Mouse (Mus musculus): ENCODE results near the gene Erp44. TPM values are rescaled to one million over a fixed set of nuclear protein-coding genes. Genes with fewer than 3 reads are reported as not detected.

Gene Erp44
- polyA plus RNA-seq, 1 experiment from 2014 or later = 74.6 TPM

DNA sequence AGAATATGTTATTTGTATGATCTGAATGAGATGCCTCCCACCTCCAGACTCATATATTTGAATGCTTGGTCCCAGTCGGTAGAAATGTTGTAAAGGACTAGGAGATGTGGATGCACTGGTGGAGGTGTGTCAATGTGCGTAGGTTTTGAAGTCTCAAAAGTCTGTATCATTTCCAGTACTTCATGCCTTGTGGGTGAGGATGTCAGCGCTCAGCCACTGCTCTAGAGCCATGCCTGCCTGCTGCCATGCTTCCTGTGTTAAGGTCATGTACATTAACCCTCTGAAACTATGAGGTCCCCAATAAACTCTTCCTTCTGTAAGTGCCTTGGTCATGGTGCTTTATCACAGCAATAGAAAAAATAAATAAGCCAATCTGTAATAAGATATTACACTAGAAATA lies 11.7 kb downstream of the Erp44 start:
- no peak overlapping the region for H3K9ac ChIP-seq (ENCODE audit: low read length)
- H3K4me1 ChIP-seq (replicated peaks; ENCODE audit: control insufficient read depth, insufficient read depth, low read length) = no peaks in the 10 kb centered on the region
- H3K27ac ChIP-seq (ENCODE audit: low read depth) = no peak overlapping the region
- WGBS = 87% methylated on average over 3 of the region's 3 CpGs
- H3K27me3 ChIP-seq (replicated peaks; ENCODE audit: control insufficient read depth, insufficient read depth, low read length) = no peaks in the 10 kb centered on the region
- H3K36me3 ChIP-seq (ENCODE audit: control insufficient read depth, insufficient read depth, low read length) = no peaks in the 10 kb centered on the region
- no peak overlapping the region for H3K4me3 ChIP-seq (ENCODE audit: low read depth, low read length)
- DNase-seq (ENCODE audit: low spot score) (no peak), ATAC-seq (replicated peaks; ENCODE audit: low FRiP score, low TSS enrichment, low read depth) (no peak)
- no peaks in the 10 kb centered on the region for H3K9me3 ChIP-seq (ENCODE audit: control insufficient read depth, low read length)
- no peak overlapping the region for H3K4me2 ChIP-seq (ENCODE audit: low read length)

- H3K4me2 ChIP-seq (ENCODE audit: low read length) = no peak overlapping the region
- ATAC-seq (replicated peaks; ENCODE audit: low FRiP score, low TSS enrichment, low read depth) (no peak), DNase-seq (ENCODE audit: low spot score) (no peak)
- H3K9me3 ChIP-seq (ENCODE audit: control insufficient read depth, low read length) = no peaks in the 10 kb centered on the region
- 89% methylated on average over 3 of the region's 3 CpGs for WGBS
- no peaks in the 10 kb centered on the region for H3K27me3 ChIP-seq (replicated peaks; ENCODE audit: control insufficient read depth, insufficient read depth, low read length)
- no peak overlapping the region for H3K4me3 ChIP-seq (ENCODE audit: low read depth, low read length)
- H3K27ac ChIP-seq (ENCODE audit: low read depth) = no peak overlapping the region
- H3K4me1 ChIP-seq (replicated peaks; ENCODE audit: control insufficient read depth, insufficient read depth, low read length) = no peaks in the 10 kb centered on the region
- no peaks in the 10 kb centered on the region for H3K36me3 ChIP-seq (ENCODE audit: control insufficient read depth, insufficient read depth, low read length)
- H3K9ac ChIP-seq (ENCODE audit: low read length) = no peak overlapping the region
Observed at GRCm38 (mm10) chr4:48258045-48258444, 21.3 kb downstream of the Erp44 start.

GRCm38 (mm10) chr4:48253266-48253665 lies 26.1 kb downstream of the Erp44 start:
- Histone ChIP-seq H3K27me3 (replicated peaks; ENCODE audit: control insufficient read depth, insufficient read depth, low read length) (no peaks in the 10 kb centered on the region), H3K36me3 (ENCODE audit: control insufficient read depth, insufficient read depth, low read length) (no peaks in the 10 kb centered on the region), H3K4me1 (replicated peaks; ENCODE audit: control insufficient read depth, insufficient read depth, low read length) (no peaks in the 10 kb centered on the region), H3K9ac (ENCODE audit: low read length) (no peak overlapping the region), H3K27ac (ENCODE audit: low read depth) (no peak overlapping the region), H3K9me3 (ENCODE audit: control insufficient read depth, low read length) (no peaks in the 10 kb centered on the region), H3K4me3 (ENCODE audit: low read depth, low read length) (no peak overlapping the region), H3K4me2 (ENCODE audit: low read length) (no peak overlapping the region)
- ATAC-seq (replicated peaks; ENCODE audit: low FRiP score, low TSS enrichment, low read depth) (no peak), DNase-seq (ENCODE audit: low spot score) (no peak)

DNA sequence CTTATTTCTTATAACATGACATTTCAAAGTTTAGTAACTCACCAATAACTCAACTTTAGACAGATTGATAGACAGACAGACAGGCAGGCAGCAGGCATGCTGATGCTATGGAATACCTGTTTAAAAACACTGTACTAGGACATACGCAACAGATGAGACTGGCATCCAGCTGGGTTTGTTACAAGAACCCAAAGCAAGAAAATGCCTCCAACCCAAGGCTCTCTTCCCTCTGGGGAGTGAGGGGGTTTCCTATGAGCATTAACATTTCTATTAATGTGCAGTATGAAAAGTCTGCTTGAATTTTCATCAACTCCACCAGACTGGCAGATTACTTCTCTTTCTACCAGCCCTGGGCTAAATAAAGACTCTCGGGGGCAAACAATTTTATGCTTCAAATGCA lies 35.1 kb downstream of the Erp44 start:
- Histone ChIP-seq H3K9ac (ENCODE audit: low read length) (no peak overlapping the region), H3K9me3 (ENCODE audit: control insufficient read depth, low read length) (no peaks in the 10 kb centered on the region), H3K4me1 (replicated peaks; ENCODE audit: control insufficient read depth, insufficient read depth, low read length) (no peaks in the 10 kb centered on the region), H3K4me2 (ENCODE audit: low read length) (no peak overlapping the region), H3K27me3 (replicated peaks; ENCODE audit: control insufficient read depth, insufficient read depth, low read length) (no peaks in the 10 kb centered on the region), H3K27ac (ENCODE audit: low read depth) (no peak overlapping the region), H3K36me3 (ENCODE audit: control insufficient read depth, insufficient read depth, low read length) (0 out of 2 replicates have a peak, but pooled peaks cover 5% of the 10 kb centered on the region), H3K4me3 (ENCODE audit: low read depth, low read length) (no peak overlapping the region)
- DNase-seq (ENCODE audit: low spot score) (no peak), ATAC-seq (replicated peaks; ENCODE audit: low FRiP score, low TSS enrichment, low read depth) (no peak)
- 78% methylated on average over 2 of the region's 2 CpGs for WGBS

- H3K9ac ChIP-seq (ENCODE audit: low read length) = no peak overlapping the region
- H3K36me3 ChIP-seq (ENCODE audit: control insufficient read depth, insufficient read depth, low read length) = 0 out of 2 replicates have a peak, but pooled peaks cover 5% of the 10 kb centered on the region
Observed at GRCm38 (mm10) chr4:48243737-48244136, 35.6 kb downstream of the Erp44 start.

GRCm38 (mm10) chr4:48242482-48242881 lies 36.9 kb downstream of the Erp44 start:
- 91% methylated on average over 4 of the region's 4 CpGs for WGBS
- Histone ChIP-seq H3K4me1 (replicated peaks; ENCODE audit: control insufficient read depth, insufficient read depth, low read length) (no peaks in the 10 kb centered on the region), H3K27me3 (replicated peaks; ENCODE audit: control insufficient read depth, insufficient read depth, low read length) (no peaks in the 10 kb centered on the region), H3K4me3 (ENCODE audit: low read depth, low read length) (no peak overlapping the region), H3K4me2 (ENCODE audit: low read length) (no peak overlapping the region), H3K9me3 (ENCODE audit: control insufficient read depth, low read length) (no peaks in the 10 kb centered on the region), H3K36me3 (ENCODE audit: control insufficient read depth, insufficient read depth, low read length) (0 out of 2 replicates have a peak, but pooled peaks cover 5% of the 10 kb centered on the region), H3K9ac (ENCODE audit: low read length) (no peak overlapping the region), H3K27ac (ENCODE audit: low read depth) (no peak overlapping the region)
- ATAC-seq (replicated peaks; ENCODE audit: low FRiP score, low TSS enrichment, low read depth) (no peak), DNase-seq (ENCODE audit: low spot score) (no peak)

More at GRCm38 (mm10) chr4:48243737-48244136, 35.6 kb downstream of the Erp44 start:
- no peak overlapping the region for H3K27ac ChIP-seq (ENCODE audit: low read depth)
- no peaks in the 10 kb centered on the region for H3K27me3 ChIP-seq (replicated peaks; ENCODE audit: control insufficient read depth, insufficient read depth, low read length)
- ATAC-seq (replicated peaks; ENCODE audit: low FRiP score, low TSS enrichment, low read depth) (no peak), DNase-seq (ENCODE audit: low spot score) (no peak)
- no peaks in the 10 kb centered on the region for H3K4me1 ChIP-seq (replicated peaks; ENCODE audit: control insufficient read depth, insufficient read depth, low read length)
- no peaks in the 10 kb centered on the region for H3K9me3 ChIP-seq (ENCODE audit: control insufficient read depth, low read length)
- 62% methylated on average over 1 of the region's 1 CpGs for WGBS
- H3K4me2 ChIP-seq (ENCODE audit: low read length) = no peak overlapping the region
- no peak overlapping the region for H3K4me3 ChIP-seq (ENCODE audit: low read depth, low read length)

- H3K9me3 ChIP-seq (ENCODE audit: control insufficient read depth, low read length) = no peaks in the 10 kb centered on the region
- no peak for ATAC-seq (replicated peaks; ENCODE audit: low FRiP score, low TSS enrichment, low read depth)
Observed at GRCm38 (mm10) chr4:48239046-48239445, 40.3 kb downstream of the Erp44 start.

GRCm38 (mm10) chr4:48236721-48237120 lies 42.6 kb downstream of the Erp44 start:
- DNase-seq (ENCODE audit: low spot score) = no peak
- no peak overlapping the region for H3K27ac ChIP-seq (ENCODE audit: low read depth)
- 83% methylated on average over 3 of the region's 3 CpGs for WGBS
- no peaks in the 10 kb centered on the region for H3K9me3 ChIP-seq (ENCODE audit: control insufficient read depth, low read length)
- H3K4me2 ChIP-seq (ENCODE audit: low read length) = no peak overlapping the region
- H3K4me1 ChIP-seq (replicated peaks; ENCODE audit: control insufficient read depth, insufficient read depth, low read length) = no peaks in the 10 kb centered on the region
- no peaks in the 10 kb centered on the region for H3K27me3 ChIP-seq (replicated peaks; ENCODE audit: control insufficient read depth, insufficient read depth, low read length)
- H3K4me3 ChIP-seq (ENCODE audit: low read depth, low read length) = no peak overlapping the region
- H3K36me3 ChIP-seq (ENCODE audit: control insufficient read depth, insufficient read depth, low read length) = peaks cover 16% of the 10 kb centered on the region
- H3K9ac ChIP-seq (ENCODE audit: low read length) = no peak overlapping the region
- ATAC-seq (replicated peaks; ENCODE audit: low FRiP score, low TSS enrichment, low read depth) = no peak

More at GRCm38 (mm10) chr4:48239046-48239445, 40.3 kb downstream of the Erp44 start:
- H3K27ac ChIP-seq (ENCODE audit: low read depth) = no peak overlapping the region
- DNase-seq (ENCODE audit: low spot score) = no peak
- H3K4me2 ChIP-seq (ENCODE audit: low read length) = no peak overlapping the region
- peaks cover 11% of the 10 kb centered on the region for H3K36me3 ChIP-seq (ENCODE audit: control insufficient read depth, insufficient read depth, low read length)
- no peaks in the 10 kb centered on the region for H3K27me3 ChIP-seq (replicated peaks; ENCODE audit: control insufficient read depth, insufficient read depth, low read length)
- no peak overlapping the region for H3K9ac ChIP-seq (ENCODE audit: low read length)
- H3K4me1 ChIP-seq (replicated peaks; ENCODE audit: control insufficient read depth, insufficient read depth, low read length) = no peaks in the 10 kb centered on the region
- WGBS = 84% methylated on average over 4 of the region's 4 CpGs
- H3K4me3 ChIP-seq (ENCODE audit: low read depth, low read length) = no peak overlapping the region

- Histone ChIP-seq H3K27me3 (replicated peaks; ENCODE audit: control insufficient read depth, insufficient read depth, low read length) (no peaks in the 10 kb centered on the region), H3K4me3 (ENCODE audit: low read depth, low read length) (no peak overlapping the region), H3K9ac (ENCODE audit: low read length) (no peak overlapping the region), H3K36me3 (ENCODE audit: control insufficient read depth, insufficient read depth, low read length) (no peaks in the 10 kb centered on the region), H3K4me2 (ENCODE audit: low read length) (no peak overlapping the region), H3K9me3 (ENCODE audit: control insufficient read depth, low read length) (no peaks in the 10 kb centered on the region), H3K27ac (ENCODE audit: low read depth) (no peak overlapping the region), H3K4me1 (replicated peaks; ENCODE audit: control insufficient read depth, insufficient read depth, low read length) (no peaks in the 10 kb centered on the region)
- DNase-seq (ENCODE audit: low spot score) (no peak), ATAC-seq (replicated peaks; ENCODE audit: low FRiP score, low TSS enrichment, low read depth) (no peak)
- WGBS = 40% methylated on average over 3 of the region's 3 CpGs
Observed at GRCm38 (mm10) chr4:48226800-48227199, 52.6 kb downstream of the Erp44 start.
